Mouse (Mus musculus): ENCODE measurements around the gene Fam120b. TPM values are rescaled to one million over a fixed set of nuclear protein-coding genes. Genes with fewer than 3 reads are reported as not detected.
"Not testable (repeated sequence)": the region's sequence is repeated elsewhere in the genome, so short reads cannot be mapped to it uniquely, and the experiment has no call there.

Gene Fam120b
- total RNA-seq, 2 experiments from 2014 or later = 39.3 to 42.8 TPM

DNA sequence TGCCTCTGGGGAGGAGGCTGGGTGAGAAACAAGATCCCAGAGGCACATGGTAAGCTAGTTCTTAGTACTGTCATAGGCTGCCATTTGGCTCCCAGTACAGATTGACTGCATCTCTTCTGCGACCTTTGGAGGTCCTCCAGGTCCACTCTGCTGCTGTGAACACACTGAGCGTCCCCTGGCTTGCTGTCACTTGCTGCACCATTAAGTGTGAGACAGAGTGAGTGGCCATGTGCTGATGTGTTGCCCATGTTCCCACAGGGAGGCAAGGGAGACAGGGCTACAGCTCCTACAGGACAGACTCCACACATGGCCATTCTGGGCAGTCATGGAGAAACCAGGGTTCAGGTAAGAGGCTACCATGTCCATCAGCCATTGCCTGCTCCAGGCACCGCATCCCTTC is 29.9 kb downstream of the Fam120b start:
- intact Hi-C loops (cut with DNase I) = no loop called here
- no peak for DNase-seq (ENCODE audit: low spot score in 2 of 2)

DNA sequence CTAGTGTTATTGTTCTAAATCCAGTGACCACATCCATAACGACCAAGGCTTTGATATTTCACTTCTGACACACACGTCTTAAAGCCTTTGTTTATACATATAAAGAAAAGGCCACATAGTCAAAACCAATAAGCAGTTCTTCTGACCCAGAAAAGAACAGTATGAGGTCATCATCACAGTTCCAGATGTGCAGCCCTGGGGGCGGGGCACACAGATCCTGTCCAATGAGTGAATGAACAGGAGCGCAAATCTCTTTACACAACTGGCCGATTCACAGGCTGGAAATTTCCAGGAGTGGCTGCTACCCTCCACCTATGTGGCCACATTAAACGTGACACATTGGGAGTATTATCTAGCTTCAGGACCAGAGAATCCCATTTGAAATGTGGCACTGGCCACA is 33.4 kb downstream of the Fam120b start:
- no peak for DNase-seq (ENCODE audit: low spot score in 2 of 2)
- intact Hi-C loops (cut with DNase I) = no loop called here

DNA sequence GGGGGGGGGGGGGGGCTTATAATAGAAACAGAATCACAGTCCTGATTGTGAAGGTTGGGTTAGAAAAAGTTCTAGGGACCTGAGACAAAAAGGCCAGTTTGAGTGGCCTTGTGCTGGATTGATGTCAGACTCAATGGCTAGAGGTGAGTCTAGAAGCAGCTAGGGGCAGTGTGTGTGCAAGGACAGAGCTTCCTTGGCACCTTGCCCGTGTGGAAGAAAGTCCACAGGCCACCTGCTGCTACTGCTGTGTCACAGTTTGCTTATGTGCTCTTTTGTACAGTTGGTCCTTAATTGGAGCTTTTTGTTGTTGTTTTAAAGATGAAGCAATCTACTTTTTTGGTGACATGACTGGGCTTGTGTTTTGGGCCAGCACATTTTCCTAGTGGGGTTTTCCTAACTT is 33.9 kb downstream of the Fam120b start:
- DNase-seq (ENCODE audit: low spot score in 2 of 2) = no peak

DNA sequence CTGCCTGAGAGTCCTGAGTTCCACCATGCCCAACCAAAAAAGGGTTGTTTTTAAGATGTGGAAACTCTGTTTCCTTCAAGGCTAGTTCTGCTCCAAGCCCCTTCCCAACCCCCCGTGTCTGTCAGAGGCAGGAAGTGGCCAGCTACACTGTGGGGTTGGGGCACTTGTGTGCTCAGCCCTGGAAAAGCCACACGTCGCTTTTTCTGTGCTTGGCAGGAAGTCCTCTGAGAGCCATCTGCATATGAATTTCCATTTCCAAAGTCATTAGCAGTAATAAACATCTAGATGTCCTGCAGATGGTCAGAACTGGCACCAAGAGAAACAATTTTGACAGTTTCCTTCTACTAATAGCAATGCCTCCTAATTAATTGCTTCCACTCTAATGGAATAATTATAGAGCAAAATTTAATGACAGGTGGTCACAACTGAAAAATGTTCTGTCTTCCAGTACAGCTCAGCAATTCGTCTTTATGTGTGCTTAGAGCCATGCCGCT is 35.1 kb downstream of the Fam120b start:
- no peak for DNase-seq (ENCODE audit: low spot score in 2 of 2)
- intact Hi-C loops (cut with DNase I) = no loop called here

More for the DNA sequence above, 33.9 kb downstream of the Fam120b start:
- intact Hi-C loops (cut with DNase I) = no loop called here

DNA sequence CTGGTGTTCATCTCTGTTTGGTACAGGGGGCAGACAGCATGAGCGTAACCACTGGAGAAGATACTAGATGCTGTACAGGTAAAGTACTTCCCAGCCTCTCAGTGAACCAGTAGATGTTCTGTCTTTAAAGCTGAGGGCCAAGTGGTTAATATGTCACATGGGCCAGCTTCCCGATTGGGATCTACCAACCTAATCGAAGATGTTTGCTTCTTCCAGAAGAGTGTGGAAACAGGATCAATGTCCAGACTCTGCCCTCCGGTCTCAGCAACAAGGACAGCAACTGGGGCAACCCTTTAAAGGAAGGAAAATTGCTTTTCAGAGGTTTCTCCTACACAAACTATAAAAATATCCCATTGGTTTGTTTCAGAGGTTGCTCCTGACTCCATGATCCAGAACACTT is 35.5 kb downstream of the Fam120b start:
- DNase-seq (ENCODE audit: low spot score in 2 of 2) = no peak
- intact Hi-C loops (cut with DNase I) = no loop called here

DNA sequence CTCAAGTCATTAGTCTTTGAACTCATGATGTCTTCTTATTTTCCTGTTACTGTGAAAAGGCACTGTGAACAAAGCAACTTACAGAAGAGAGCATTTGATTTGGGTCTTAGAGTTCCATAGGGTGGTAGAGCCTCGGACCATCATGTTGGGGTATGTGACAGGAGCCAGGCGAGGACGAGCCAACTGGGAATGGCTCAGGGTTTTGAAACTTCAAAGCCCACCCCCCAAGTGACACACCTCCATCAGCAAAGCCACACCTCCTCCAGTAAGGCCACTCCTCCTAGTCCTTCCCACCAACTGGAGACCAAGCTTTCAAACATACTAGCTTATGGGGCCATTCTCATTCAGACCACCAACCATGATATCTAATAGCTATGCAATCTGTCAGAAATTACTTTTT is 36.0 kb downstream of the Fam120b start:
- no peak for DNase-seq (ENCODE audit: low spot score in 2 of 2)
- intact Hi-C loops (cut with DNase I) = no loop called here

DNA sequence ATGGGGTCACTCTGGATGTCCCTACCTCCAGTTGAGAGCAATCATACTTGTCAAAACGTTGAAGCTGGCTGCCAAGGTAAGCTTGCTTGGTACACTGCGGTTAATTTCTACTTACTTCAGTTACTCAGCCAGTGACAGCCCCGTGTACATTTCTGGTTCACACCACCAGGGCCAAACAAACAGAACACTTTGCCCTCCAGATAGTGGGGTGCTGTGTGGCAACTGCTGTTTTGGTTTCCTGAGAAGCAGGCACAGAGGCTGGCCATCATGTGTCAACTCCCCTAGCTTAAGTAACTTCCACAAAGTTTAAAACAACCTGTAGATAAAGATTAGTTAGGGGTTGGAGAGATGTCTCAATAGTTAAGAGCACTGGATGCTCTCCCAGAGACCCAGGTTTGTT is 38.7 kb downstream of the Fam120b start:
- no peak for DNase-seq (ENCODE audit: low spot score in 2 of 2)
- intact Hi-C loops (cut with DNase I) = no loop called here

DNA sequence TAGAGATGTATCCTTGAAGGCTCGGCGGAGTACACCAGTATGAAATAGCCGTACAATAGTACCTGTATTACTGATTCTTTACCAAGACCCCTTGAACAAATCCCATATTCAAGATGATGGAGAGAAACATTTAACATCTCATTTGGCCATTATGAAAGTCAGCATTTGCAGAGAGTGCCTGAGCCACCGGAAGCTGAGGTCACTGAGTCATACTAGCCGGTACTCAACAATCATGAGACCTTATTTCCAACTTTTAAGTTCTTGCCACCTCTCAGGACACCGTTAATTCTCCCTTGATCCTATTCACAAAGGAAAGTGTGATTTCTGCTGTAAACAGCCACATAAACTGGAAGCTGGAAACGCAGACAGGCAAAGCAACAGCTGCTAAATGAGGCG is 44.1 kb downstream of the Fam120b start:
- intact Hi-C loops (cut with DNase I) = no loop called here
- no peak for DNase-seq (ENCODE audit: low spot score in 2 of 2)

DNA sequence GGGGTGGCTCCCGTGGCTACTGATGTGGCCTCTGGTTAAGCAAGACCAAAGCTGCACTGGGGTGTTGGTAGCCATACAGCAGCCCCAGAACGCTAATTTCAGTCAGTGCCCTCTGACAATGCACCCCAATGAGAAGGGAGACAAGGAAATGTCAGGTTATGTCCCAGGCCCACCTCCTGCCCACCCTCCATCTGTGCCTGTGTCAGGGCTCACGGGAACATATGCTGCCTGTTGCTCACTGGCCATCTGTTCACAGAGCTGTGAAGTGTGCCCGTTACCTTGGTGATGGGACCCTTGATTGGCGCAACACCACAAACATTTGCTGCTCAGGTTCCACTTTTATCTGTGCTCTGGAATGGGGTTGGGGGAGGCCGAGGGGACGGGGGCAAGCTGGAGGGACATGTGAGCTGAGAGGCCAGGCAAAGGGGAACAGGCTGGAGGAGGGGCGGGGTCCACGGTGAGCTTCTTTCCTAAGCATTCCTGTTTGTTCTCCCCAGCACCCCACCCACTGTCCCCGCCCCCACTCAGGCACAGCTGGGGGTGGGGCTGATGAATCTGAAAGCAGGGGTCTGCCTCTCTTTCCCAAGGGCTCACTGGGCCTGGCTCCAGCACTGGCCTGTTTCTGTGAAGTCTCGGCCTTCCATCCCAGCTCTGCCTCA is 44.6 kb downstream of the Fam120b start:
- DNase-seq (ENCODE audit: low spot score in 2 of 2) = peak; percentile 31 to 41
- intact Hi-C loops (cut with DNase I) = no loop called here

DNA sequence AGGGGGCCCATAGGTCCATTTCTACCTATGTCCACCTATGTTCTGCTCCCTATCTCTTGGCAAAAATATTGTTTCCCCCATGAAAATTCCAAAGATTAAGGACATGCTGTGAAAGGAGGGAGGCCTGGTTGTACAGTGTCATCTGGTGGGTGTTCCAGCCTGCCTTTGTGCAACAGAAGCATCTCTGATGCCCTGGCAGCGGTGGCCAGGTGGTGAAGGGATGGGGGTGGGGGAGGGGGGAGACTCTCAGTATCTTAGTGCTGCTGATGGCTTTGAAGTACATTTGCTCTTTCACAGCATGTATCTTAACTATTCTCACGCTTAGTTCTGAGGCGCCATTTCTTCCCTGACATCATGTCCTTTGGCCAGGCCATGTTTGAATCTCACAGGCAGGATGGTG is 49.4 kb downstream of the Fam120b start:
- intact Hi-C loops (cut with DNase I) = no loop called here
- DNase-seq (ENCODE audit: low spot score in 2 of 2) = no peak

DNA sequence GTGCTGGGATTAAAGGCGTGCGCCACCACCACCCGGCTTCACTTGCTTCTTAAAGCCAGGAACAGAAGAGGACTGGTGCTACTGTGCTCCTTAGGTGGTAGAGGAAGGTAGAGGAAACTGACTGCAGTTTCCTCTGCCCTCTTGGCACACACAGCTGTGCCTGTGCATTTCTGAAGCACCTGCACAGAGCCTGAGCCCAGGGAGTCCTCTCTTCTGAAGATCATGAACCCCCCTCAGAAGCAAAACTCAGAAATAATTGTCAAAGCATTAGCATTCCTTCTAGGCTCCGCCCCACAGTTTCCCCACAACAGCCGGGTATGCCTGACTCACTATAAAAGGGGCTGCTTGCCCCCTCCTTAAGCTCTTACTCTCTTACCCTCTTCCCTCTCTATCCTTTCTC is 51.8 kb downstream of the Fam120b start:
- intact Hi-C loops (cut with DNase I) = no loop called here
- no peak for DNase-seq (ENCODE audit: low spot score in 2 of 2)

DNA sequence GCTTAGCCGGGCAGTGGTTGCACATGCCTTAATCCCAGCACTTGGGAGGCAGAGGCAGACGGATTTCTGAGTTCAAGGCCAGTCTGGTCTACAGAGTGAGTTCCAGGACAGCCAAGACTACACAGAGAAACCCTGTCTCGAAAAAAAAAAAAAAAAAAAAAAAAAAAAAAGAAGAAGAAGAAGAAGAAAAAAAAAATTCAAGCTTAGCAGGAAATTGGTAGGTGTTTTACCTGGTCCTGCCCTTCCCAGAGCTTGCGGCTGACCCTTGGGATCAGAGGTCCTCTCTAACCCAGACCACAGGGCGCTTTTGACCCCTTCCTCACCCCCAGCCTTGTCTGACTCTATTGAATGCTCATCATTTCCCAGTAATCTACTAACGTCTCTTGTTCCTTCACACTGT is 53.1 kb downstream of the Fam120b start:
- DNase-seq (ENCODE audit: low spot score in 2 of 2); intact Hi-C loops (cut with DNase I): not testable (repeated sequence)

DNA sequence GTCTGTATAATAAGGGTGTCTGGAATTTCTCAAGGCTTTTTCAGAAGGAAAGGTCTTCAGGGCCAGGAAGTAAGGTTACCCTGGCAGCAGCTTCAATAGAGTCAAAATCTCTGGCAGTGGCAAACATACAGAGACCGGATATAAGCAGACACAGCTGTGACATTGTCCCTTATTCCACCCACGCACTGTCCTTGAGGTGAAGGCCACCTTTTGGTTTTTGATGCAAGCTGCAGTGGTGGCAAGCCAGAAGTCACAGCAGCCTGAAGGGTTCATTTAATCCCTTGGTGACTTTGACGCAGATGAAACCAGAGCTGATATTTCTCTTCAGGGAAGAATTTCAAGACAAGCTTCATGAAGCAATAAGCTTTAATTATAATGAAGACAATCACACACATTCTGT is 53.6 kb downstream of the Fam120b start:
- intact Hi-C loops (cut with DNase I) = no loop called here
- DNase-seq (ENCODE audit: low spot score in 2 of 2) = no peak

DNA sequence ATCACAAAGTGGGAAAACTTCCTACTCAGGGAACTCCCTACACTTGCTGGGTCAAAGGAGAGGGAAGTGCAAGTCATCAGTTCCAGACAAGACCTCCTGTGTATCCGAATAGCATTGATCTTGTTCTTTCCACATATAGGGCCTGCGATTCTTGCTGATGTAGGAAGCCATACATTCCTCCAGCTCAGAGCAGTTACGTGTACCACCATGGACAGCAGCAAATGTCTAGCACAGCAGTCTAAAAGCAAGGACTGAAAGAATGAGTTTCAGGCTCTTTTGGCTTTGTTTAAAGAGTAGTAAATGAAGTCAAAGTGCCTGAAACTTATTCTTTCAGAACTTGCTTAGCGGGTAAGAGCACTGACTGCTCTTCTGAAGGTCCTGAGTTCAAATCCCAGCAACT is 59.2 kb downstream of the Fam120b start:
- intact Hi-C loops (cut with DNase I) = no loop called here
- no peak for DNase-seq (ENCODE audit: low spot score in 2 of 2)

DNA sequence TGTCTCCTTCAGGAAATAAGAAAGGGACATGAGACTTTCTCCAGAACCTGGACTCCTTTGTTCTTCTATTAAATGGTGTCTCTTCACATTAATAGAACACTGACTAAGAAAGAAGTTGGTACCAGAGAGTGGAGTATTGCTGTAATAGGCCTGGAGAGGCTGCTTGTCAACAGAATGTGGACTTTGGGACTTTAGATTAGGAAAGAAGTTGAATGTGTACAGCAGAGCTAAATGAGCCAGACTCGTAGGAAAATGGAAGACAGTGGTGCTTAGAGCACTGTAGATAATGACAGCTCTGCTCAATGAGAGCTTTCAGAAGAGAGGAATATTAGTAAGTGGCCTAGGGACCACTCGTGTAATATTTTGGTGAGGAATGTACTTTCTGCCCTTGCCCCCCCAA is 60.6 kb downstream of the Fam120b start:
- intact Hi-C loops (cut with DNase I) = no loop called here
- no peak for DNase-seq (ENCODE audit: low spot score in 2 of 2)

DNA sequence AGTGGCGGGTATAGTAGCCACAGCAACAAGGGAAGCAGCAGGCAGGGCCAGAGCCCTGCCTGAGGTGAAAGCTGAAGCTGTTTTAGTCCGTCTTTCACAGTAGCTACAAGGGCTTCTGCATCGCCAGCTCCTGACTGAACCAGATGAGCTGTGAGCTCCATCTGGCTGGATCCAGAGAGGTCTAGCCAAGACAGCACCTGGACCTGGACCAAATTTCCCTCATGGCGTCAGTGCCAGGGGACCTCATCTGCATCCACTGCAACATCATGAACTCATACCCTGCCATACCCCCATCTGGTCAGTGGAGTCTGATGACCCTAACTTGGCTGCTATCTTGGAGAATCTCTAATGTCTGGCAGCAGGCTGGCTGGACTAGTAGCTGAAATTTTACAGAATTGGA is 63.8 kb downstream of the Fam120b start:
- no peak for DNase-seq (ENCODE audit: low spot score in 2 of 2)
- intact Hi-C loops (cut with DNase I) = no loop called here

DNA sequence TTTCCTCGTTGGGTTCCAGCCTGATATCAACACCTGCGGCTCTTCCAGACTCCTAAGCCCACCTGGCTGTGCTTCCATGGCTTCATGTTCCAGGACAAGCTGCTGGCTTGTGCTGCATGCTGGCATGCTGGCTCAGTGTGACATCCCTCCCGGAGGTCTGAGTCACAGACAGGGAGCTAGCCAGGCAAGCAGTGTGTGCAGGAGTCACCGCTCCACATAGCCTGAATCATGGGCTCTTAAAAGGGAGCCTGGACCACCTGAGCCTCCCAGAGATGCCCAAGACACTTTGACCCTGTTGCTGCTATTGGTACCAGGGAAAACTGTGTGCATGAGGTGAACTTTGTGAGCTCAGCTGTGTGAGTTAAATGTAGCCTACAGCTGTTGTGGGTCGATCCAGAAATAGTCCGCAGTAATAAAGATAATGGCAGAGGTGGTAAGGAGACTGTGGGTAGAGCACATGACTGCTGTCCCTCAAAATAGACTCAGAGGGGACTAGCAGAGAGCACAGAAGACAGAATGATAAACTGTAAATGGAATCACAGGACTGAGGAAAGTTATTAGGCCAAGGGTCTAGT is 66.0 kb downstream of the Fam120b start:
- intact Hi-C loops (cut with DNase I) = no loop called here
- DNase-seq (ENCODE audit: low spot score in 2 of 2) = peak in 1 of 2 experiments; percentile 25

DNA sequence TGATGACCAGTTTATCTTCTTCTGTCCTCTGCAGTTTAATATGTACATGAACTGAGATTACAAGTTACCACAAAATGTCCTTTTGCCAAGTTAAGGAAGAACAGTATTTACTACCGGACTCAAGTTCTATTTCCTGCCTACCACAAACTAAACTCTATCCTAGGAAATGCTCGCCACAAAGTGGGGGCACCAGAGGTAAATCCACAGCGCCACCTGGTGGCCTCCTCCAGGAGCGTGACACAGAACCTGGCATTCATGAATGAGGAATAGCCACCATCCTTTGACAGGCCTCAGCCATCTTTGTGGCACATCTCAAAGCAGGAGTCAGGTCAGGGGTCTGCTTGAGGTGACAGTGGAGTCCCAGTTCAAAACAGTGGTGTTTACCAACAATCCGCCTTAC is 71.7 kb downstream of the Fam120b start:
- DNase-seq (ENCODE audit: low spot score in 2 of 2) = peak; percentile 60 to 61
- intact Hi-C loops (cut with DNase I) = loop anchor here (1.0 kb wide), 1 partner anchor 402 kb away; no protein-coding TSS in a partner anchor

DNA sequence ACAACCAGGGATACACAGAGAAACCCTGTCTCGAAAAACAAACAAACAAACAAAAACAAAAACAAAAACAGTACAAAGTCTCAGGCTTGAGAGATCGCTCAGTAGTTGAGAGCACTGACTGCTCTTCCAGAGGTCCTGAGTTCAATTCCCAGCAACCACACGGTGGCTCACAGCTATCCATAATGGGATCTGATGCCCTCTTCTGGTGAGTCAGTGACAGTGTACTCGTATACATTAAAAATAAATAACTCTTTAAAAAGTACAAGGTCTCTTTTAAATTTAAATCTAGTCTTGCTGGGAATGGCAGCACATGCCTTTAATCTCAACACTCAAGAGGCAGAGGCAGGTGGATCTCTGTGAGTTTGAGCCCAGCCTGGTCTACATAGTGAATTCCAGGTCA is 76.7 kb downstream of the Fam120b start:
- intact Hi-C loops (cut with DNase I) = no loop called here
- DNase-seq (ENCODE audit: low spot score in 2 of 2) = no peak

Measured in left cerebral cortex, postnatal 25 days (tissue).